Mouse (Mus musculus) kidney, adult 2 months (tissue): ENCODE results near the gene Cdk10.

Experiments
- CTCF ChIP-seq: fragments of 200-500 bp; conservative IDR thresholded peaks from 2 replicates; pipeline ENCODE4 v1.5.1; 2011; ENCODE audit warnings: low read depth, mild to moderate bottlenecking, control low read depth, low read length, moderate library complexity, mixed read lengths; ENCODE audit not compliant: insufficient read depth, insufficient read length
- POLR2A ChIP-seq: fragments of 200-500 bp; IDR thresholded peaks from one replicate; pipeline ENCODE4 v1.6.1; 2011; ENCODE audit warnings: low read depth, low read length, control low read depth

GRCm38 (mm10) chr8:123233300-123233699 lies 8.7 kb downstream of the Cdk10 start:
- TF ChIP-seq CTCF = no peak
- TF ChIP-seq POLR2A = no peak
